11 mouse cellular contexts compared by ENCODE assay signal in genomic region chr2:135766471-135767063, GRCm38 (mm10).
DNase-seq lines count a peak whose midpoint lies in the region; ATAC-seq lines count a peak whose summit lies in the region.
"Had no signal": no experiment of that assay in that cellular context is flagged by ENCODE, and none has a peak within 500 bp of the region (broad histone marks: within the 10 kb centered on the region; RNA-seq: fewer than 3 reads in every experiment).

No protein-coding gene starts in this region.

- H3K4me1 ChIP-seq in limb, embryonic 12.5 days (replicated peaks), result peaks cover 35% of the 10 kb centered on the region
- peaks cover 28% of the 10 kb centered on the region for H3K4me1 ChIP-seq in limb, embryonic 10.5 days
- no peaks in the 10 kb centered on the region for H3K4me1 ChIP-seq in embryonic facial prominence, embryonic 15.5 days
- H3K4me1 ChIP-seq in midbrain, embryonic 12.5 days, result peaks cover 9% of the 10 kb centered on the region

- no peaks in the 10 kb centered on the region for H3K27me3 ChIP-seq in limb, embryonic 12.5 days
- H3K27me3 ChIP-seq in limb, embryonic 10.5 days (ENCODE audit: low read depth, poor library complexity, severe bottlenecking), result no peaks in the 10 kb centered on the region
- H3K27me3 ChIP-seq in embryonic facial prominence, embryonic 15.5 days, result no peaks in the 10 kb centered on the region
- H3K27me3 ChIP-seq in midbrain, embryonic 12.5 days, result no peaks in the 10 kb centered on the region

- H3K4me2 ChIP-seq in limb, embryonic 12.5 days, result no peak overlapping the region
- no peak overlapping the region for H3K4me2 ChIP-seq in embryonic facial prominence, embryonic 15.5 days (replicated peaks)
- H3K4me2 ChIP-seq in midbrain, embryonic 12.5 days (replicated peaks), result no peak overlapping the region

- H3K36me3 ChIP-seq in limb, embryonic 12.5 days, result no peaks in the 10 kb centered on the region
- no peaks in the 10 kb centered on the region for H3K36me3 ChIP-seq in limb, embryonic 10.5 days
- no peaks in the 10 kb centered on the region for H3K36me3 ChIP-seq in embryonic facial prominence, embryonic 15.5 days
- H3K36me3 ChIP-seq in midbrain, embryonic 12.5 days, result no peaks in the 10 kb centered on the region

- peak overlapping the region; percentile 84 for H3K27ac ChIP-seq in limb, embryonic 12.5 days
- H3K27ac ChIP-seq in limb, embryonic 10.5 days, result no peak overlapping the region; the same call in 1 of the 2 replicates
- no peak overlapping the region for H3K27ac ChIP-seq in embryonic facial prominence, embryonic 15.5 days (replicated peaks)
- H3K27ac ChIP-seq in midbrain, embryonic 12.5 days (replicated peaks), result no peak overlapping the region
- H3K27ac ChIP-seq: macrophage had no signal

- peak; percentile 71; the same call in 1 of the 2 replicates for ATAC-seq in limb, embryonic 12.5 days (ENCODE audit: insufficient number of reproducible peaks, insufficient read depth, low FRiP score, low TSS enrichment, low read depth)
- peak; percentile 47; the same call in 1 of the 2 replicates for ATAC-seq in embryonic facial prominence, embryonic 15.5 days (ENCODE audit: insufficient number of reproducible peaks, low FRiP score, low TSS enrichment, low read depth)
- ATAC-seq in midbrain, embryonic 12.5 days (ENCODE audit: low FRiP score, low read depth), result peak; percentile 50; the same call in 1 of the 2 replicates

- no peak overlapping the region for H3K9ac ChIP-seq in limb, embryonic 12.5 days (replicated peaks)
- H3K9ac ChIP-seq in embryonic facial prominence, embryonic 15.5 days, result no peak overlapping the region
- no peak overlapping the region for H3K9ac ChIP-seq in midbrain, embryonic 12.5 days (replicated peaks)

- DNase-seq in cerebellum, adult 18-20 months, result peak; percentile 35 to 46
- no peak for DNase-seq in cerebellum, adult 8-10 months
- DNase-seq in limb, embryonic 10.5 days (ENCODE audit: low spot score), result no peak
- no peak for DNase-seq in adipocyte (ENCODE audit: low spot score)
- no peak for DNase-seq in gastrocnemius, adult 8-10 months (ENCODE audit: low spot score in 2 of 2)
- DNase-seq: right cerebral cortex, postnatal 4 days had no signal

- H3K4me3 ChIP-seq in limb, embryonic 12.5 days (replicated peaks), result no peak overlapping the region
- H3K4me3 ChIP-seq in limb, embryonic 10.5 days, result no peak overlapping the region
- no peak overlapping the region for H3K4me3 ChIP-seq in embryonic facial prominence, embryonic 15.5 days (replicated peaks)
- H3K4me3 ChIP-seq in midbrain, embryonic 12.5 days, result no peak overlapping the region
- H3K4me3 ChIP-seq: erythroblast, embryonic 14.5 days had no signal

- H3K9me3 ChIP-seq in limb, embryonic 12.5 days, result no peaks in the 10 kb centered on the region
- H3K9me3 ChIP-seq in limb, embryonic 10.5 days (replicated peaks), result no peaks in the 10 kb centered on the region
- no peaks in the 10 kb centered on the region for H3K9me3 ChIP-seq in embryonic facial prominence, embryonic 15.5 days (replicated peaks)
- H3K9me3 ChIP-seq in midbrain, embryonic 12.5 days, result no peaks in the 10 kb centered on the region

- 73% methylated on average over 6 of the region's 6 CpGs for WGBS in limb, embryonic 12.5 days
- WGBS in limb, embryonic 10.5 days, result 77% methylated on average over 6 of the region's 6 CpGs
- 75% methylated on average over 6 of the region's 6 CpGs for WGBS in embryonic facial prominence, embryonic 15.5 days
- WGBS in midbrain, embryonic 12.5 days, result 81% methylated on average over 6 of the region's 6 CpGs

Comparison
In these comparisons a context has a peak if more than half of its experiments do, and no peak if none do; other contexts are left out.
1. DNase-seq: peak in cerebellum, adult 18-20 months (2 of 2); none in cerebellum, adult 8-10 months (single experiment), limb, embryonic 10.5 days (single experiment), adipocyte (single experiment) and gastrocnemius, adult 8-10 months (0 of 2).
2. Peak in every context shown above with its lines, with median percentiles within 50 percentile points of each other: ATAC-seq.